Mouse (Mus musculus): ENCODE measurements at regions not wholly inside any gene's neighbourhood (a gene's known extent, or its start where the extent isn't known, plus 50 kb on each side); places are given as distances from the start of the nearest gene placed in this dataset.

- no peak for ATAC-seq (ENCODE audit: poor library complexity, severe bottlenecking)
These were observed 378.7 kb upstream of the Runx1 start for GRCm38 (mm10) chr16:93204601-93205000.

GRCm38 (mm10) chr16:93202591-93202990 lies 376.6 kb upstream of the Runx1 start:
- ATAC-seq (ENCODE audit: poor library complexity, severe bottlenecking) = no peak

GRCm38 (mm10) chr16:93197300-93197699 lies 371.4 kb upstream of the Runx1 start:
- ATAC-seq (ENCODE audit: poor library complexity, severe bottlenecking) = peak; percentile 30; the same call in 1 of the 2 replicates

- ATAC-seq (ENCODE audit: poor library complexity, severe bottlenecking) = no peak
These were observed 368.1 kb upstream of the Runx1 start for GRCm38 (mm10) chr16:93193921-93194481.

GRCm38 (mm10) chr16:93193263-93193662 lies 367.3 kb upstream of the Runx1 start:
- no peak for ATAC-seq (ENCODE audit: poor library complexity, severe bottlenecking)

- peak; percentile 35; the same call in 1 of the 2 replicates for ATAC-seq (ENCODE audit: poor library complexity, severe bottlenecking)
These were observed 366.8 kb upstream of the Runx1 start for GRCm38 (mm10) chr16:93192651-93193173.

- ATAC-seq (ENCODE audit: poor library complexity, severe bottlenecking) = peak; percentile 57
These were observed 365.2 kb upstream of the Runx1 start for GRCm38 (mm10) chr16:93191174-93191573.

- ATAC-seq (ENCODE audit: poor library complexity, severe bottlenecking) = no peak
These were observed 364.4 kb upstream of the Runx1 start for GRCm38 (mm10) chr16:93190301-93190700.

GRCm38 (mm10) chr16:93189875-93190274 lies 363.9 kb upstream of the Runx1 start:
- ATAC-seq (ENCODE audit: poor library complexity, severe bottlenecking) = no peak

- ATAC-seq (ENCODE audit: poor library complexity, severe bottlenecking) = no peak
These were observed 363.5 kb upstream of the Runx1 start for GRCm38 (mm10) chr16:93189412-93189811.

GRCm38 (mm10) chr16:93186554-93186953 lies 360.6 kb upstream of the Runx1 start:
- no peak for ATAC-seq (ENCODE audit: poor library complexity, severe bottlenecking)

- no peak for ATAC-seq (ENCODE audit: poor library complexity, severe bottlenecking)
These were observed 356.7 kb upstream of the Runx1 start for GRCm38 (mm10) chr16:93182656-93183055.

GRCm38 (mm10) chr16:93181497-93181896 lies 355.5 kb upstream of the Runx1 start:
- ATAC-seq (ENCODE audit: poor library complexity, severe bottlenecking) = no peak

GRCm38 (mm10) chr16:93180213-93180612 lies 354.3 kb upstream of the Runx1 start:
- peak; percentile 10; the same call in 1 of the 2 replicates for ATAC-seq (ENCODE audit: poor library complexity, severe bottlenecking)

- no peak for ATAC-seq (ENCODE audit: poor library complexity, severe bottlenecking)
These were observed 340.7 kb upstream of the Runx1 start for GRCm38 (mm10) chr16:93166667-93167066.

- no peak for ATAC-seq (ENCODE audit: poor library complexity, severe bottlenecking)
These were observed 332.7 kb upstream of the Runx1 start for GRCm38 (mm10) chr16:93158526-93159226.

GRCm38 (mm10) chr16:93153545-93154329 lies 327.8 kb upstream of the Runx1 start:
- ATAC-seq (ENCODE audit: poor library complexity, severe bottlenecking) = no peak

GRCm38 (mm10) chr16:93152765-93153489 lies 327.0 kb upstream of the Runx1 start:
- peak; percentile 41 for ATAC-seq (ENCODE audit: poor library complexity, severe bottlenecking)

- no peak for ATAC-seq (ENCODE audit: poor library complexity, severe bottlenecking)
These were observed 326.1 kb upstream of the Runx1 start for GRCm38 (mm10) chr16:93152057-93152456.

- no peak for ATAC-seq (ENCODE audit: poor library complexity, severe bottlenecking)
These were observed 325.7 kb upstream of the Runx1 start for GRCm38 (mm10) chr16:93151652-93152051.

- ATAC-seq (ENCODE audit: poor library complexity, severe bottlenecking) = no peak
These were observed 324.5 kb upstream of the Runx1 start for GRCm38 (mm10) chr16:93150451-93150850.
